Mouse (Mus musculus) E14TG2a.4 (cell line): ENCODE data around the gene Tmem143.

Experiments
- CTCF ChIP-seq: conservative IDR thresholded peaks from 2 replicates; pipeline ENCODE4 v1.5.1; 2014; ENCODE audit warnings: low read length
- NANOG ChIP-seq: IDR thresholded peaks from 2 replicates; pipeline ENCODE4 v1.6.1; 2014; ENCODE audit warnings: borderline replicate concordance, low read length, mixed read lengths
- POU5F1 ChIP-seq: IDR thresholded peaks from 2 replicates; pipeline ENCODE4 v1.6.1; 2014; ENCODE audit warnings: low read length, borderline replicate concordance

- TF ChIP-seq CTCF (no peak), NANOG (no peak), POU5F1 (no peak)
Measured at GRCm38 (mm10) chr7:45864435-45864834, 32.3 kb upstream of the Tmem143 start.
